Mouse (Mus musculus): ENCODE data around the gene Tnk2. TPM values are rescaled to one million over a fixed set of nuclear protein-coding genes. Genes with fewer than 3 reads are reported as not detected.
"Not testable (repeated sequence)": the region's sequence is repeated elsewhere in the genome, so short reads cannot be mapped to it uniquely, and the experiment has no call there.

The Tnk2 gene
- total RNA-seq, 2 experiments from 2014 or later: 84.7 to 99.6 TPM

GRCm38 (mm10) chr16:32634183-32634582 lies 9.5 kb upstream of the Tnk2 start:
- no peak for DNase-seq
- intact Hi-C loops (cut with DNase I): no loop called here

- intact Hi-C loops (cut with DNase I): loop anchor here (5.0 kb wide), 1 partner anchor 52 kb away; no protein-coding TSS in a partner anchor
- DNase-seq: peak; percentile 52
These were observed 8.4 kb upstream of the Tnk2 start for GRCm38 (mm10) chr16:32635314-32635713.

DNA sequence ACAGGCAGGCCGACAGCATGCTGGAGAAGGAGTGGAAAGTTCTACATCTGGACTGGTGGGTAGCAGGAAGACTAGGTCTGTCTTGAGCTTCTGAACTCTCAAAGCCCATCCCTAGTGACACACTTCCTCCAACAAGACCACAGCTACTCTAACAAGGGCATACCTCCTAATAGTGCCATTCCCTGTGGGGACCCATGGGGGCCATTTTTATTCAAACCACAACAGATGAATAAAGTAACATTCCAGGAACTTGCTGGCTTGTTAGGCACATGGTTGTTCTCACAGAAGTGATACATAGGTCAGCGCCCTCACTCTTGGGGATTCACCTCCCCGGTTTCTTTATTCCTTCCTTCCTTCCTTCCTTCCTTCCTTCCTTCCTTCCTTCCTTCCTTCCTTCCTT lies 7.3 kb upstream of the Tnk2 start:
- intact Hi-C loops (cut with DNase I): loop anchor here (5.0 kb wide), 1 partner anchor 51 kb away; no protein-coding TSS in a partner anchor
- no peak for DNase-seq

DNA sequence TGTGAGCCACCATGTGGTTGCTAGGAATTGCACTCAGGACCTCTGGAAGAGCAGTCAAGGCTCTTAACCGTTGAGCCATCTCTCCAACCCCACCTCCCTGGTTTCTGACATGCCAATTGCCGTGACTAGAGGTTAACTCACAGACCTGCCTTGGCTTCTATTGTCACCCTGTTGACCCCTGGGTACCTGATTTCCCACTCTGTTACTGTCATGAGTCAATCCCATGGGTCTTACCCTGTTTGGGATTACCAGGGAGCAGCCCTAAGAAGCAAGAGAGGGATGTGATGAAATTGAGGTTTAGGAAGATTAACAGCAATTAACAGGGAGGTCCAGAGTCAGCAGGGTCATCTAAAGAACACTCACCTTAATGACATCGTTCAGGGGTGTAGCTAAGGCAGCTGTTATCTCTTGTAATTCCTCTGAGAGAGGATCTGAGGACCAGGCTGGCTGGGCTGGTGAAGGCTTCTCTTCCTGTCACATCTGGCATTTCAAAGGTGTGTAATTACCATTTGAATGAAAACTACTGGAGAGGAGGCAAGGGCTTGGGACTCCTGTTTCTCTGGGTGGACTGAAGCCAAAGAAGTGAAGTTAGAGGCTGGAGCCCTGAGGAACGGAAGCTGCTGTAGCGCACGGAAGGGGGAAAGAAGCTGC lies 6.7 kb upstream of the Tnk2 start:
- DNase-seq: no peak
- intact Hi-C loops (cut with DNase I): loop anchor here (5.0 kb wide), 1 partner anchor 50 kb away; no protein-coding TSS in a partner anchor

- intact Hi-C loops (cut with DNase I): loop anchor here (5.0 kb wide), 1 partner anchor 49 kb away; no protein-coding TSS in a partner anchor
- peak; percentile 92 for DNase-seq
These were observed 5.2 kb upstream of the Tnk2 start for GRCm38 (mm10) chr16:32638476-32638875.

DNA sequence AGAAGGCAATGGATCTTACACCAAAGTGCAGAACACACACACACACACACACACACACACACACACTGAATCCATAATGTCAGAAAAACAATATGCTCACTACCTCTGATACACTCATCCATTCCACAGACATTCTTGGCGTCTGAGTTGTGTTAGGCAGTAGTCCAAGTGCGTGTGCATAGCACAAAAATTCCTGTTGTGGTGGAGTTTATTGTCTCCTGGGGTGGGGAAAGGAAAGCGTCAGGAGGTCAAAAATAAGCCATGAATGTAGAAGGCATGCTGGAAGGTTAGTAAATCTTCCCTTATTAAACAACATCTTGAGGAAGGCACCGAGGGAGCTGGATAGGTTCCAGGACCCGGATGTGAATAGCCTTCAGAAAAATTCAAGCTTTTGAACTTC lies 3.6 kb upstream of the Tnk2 start:
- no peak for DNase-seq
- intact Hi-C loops (cut with DNase I): no loop called here

- DNase-seq; intact Hi-C loops (cut with DNase I): not testable (repeated sequence)
These were observed 3.0 kb upstream of the Tnk2 start for GRCm38 (mm10) chr16:32640683-32641082.

DNA sequence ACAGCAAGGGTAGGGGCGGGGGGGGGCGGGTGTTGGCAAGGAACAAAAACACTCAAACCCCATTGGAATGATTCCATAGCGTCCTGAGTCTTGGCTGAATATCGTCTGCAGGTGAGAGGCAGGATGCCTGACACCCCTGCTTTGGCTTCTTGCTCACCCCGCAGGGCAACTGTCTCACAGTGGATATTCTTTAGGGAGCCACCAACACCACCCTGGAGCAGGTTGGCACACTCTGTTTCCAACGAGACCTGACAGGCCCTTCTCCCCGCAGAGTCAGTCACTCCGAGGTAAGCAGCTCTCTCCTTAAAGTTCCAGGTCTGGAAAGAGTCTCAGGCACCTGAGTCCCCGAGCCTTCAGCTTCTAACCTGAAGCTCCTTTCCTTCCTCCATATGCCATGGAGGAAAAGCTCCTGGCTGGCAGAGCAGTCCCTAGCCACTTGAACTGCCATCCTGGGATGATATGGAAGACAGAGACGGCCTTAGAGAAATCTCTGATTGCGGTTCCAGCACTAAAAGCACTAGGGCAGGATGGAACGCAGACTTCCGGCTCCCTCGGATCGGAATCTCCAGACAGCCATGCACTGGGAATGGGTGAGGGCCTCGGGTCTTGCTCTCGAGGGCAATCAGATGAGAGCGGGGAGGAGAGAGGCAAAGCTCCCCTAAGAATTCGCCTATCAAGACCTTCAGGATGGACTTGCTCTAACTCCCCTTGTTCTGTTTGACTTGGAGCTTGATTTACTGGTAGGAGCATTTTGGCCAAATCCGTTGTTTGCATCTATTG lies 2.0 kb upstream of the Tnk2 start:
- DNase-seq: no peak
- intact Hi-C loops (cut with DNase I): no loop called here

DNA sequence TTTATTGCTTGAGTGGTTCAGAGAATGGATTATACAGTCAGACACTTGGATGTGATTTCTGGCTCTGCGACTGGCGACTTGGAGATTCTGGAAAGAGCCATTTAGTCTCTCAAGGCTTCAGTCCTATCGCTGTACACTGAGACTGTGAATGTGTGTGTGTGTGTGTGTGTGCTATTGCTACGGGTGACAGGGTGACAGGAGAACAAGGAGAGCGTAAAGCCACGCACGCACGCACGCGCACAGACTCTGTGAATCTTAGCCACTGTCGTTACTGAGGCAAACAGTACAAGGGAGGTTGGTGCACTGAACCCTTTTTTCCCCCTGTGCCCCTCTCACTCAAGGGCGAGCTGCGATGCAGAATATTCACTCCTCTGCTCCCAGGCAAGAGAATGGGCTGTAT lies 1.4 kb upstream of the Tnk2 start:
- DNase-seq: no peak
- intact Hi-C loops (cut with DNase I): no loop called here

- DNase-seq: no peak
- intact Hi-C loops (cut with DNase I): no loop called here
These were observed 561 bp downstream of the Tnk2 start for GRCm38 (mm10) chr16:32644069-32644800.

GRCm38 (mm10) chr16:32644801-32645170 lies 1.1 kb downstream of the Tnk2 start:
- intact Hi-C loops (cut with DNase I): no loop called here
- DNase-seq: no peak

GRCm38 (mm10) chr16:32645361-32645914 lies 1.8 kb downstream of the Tnk2 start:
- intact Hi-C loops (cut with DNase I): no loop called here
- peak; percentile 95 for DNase-seq

DNA sequence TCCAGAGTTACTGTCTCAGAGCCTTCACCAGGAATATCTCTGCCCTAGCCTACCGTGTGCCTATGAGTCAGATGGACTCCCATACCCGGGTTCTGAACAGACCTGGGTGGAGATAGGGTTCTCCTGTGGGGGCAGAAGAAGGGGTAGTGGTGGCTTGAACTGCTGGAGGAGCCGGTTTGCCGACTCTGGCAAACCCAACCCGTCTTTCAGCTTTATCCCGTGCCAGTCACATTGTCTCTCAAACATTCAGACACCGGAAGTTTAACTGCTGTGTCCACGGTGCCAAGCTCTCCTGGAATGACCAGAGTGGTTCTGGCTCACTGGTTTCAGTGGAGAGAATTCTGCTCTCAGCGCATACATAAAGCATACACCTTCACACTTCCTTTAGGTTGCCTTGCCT lies 2.3 kb downstream of the Tnk2 start:
- DNase-seq: no peak
- intact Hi-C loops (cut with DNase I): no loop called here

GRCm38 (mm10) chr16:32647712-32648111 lies 4.0 kb downstream of the Tnk2 start:
- intact Hi-C loops (cut with DNase I): no loop called here

GRCm38 (mm10) chr16:32650461-32650860 lies 6.8 kb downstream of the Tnk2 start:
- no peak for DNase-seq
- intact Hi-C loops (cut with DNase I): no loop called here

More at GRCm38 (mm10) chr16:32647712-32648111, 4.0 kb downstream of the Tnk2 start:
- DNase-seq: no peak

- intact Hi-C loops (cut with DNase I): no loop called here
- DNase-seq: no peak
These were observed 7.4 kb downstream of the Tnk2 start for GRCm38 (mm10) chr16:32650974-32651618.

GRCm38 (mm10) chr16:32654071-32654733 lies 10.5 kb downstream of the Tnk2 start:
- intact Hi-C loops (cut with DNase I): no loop called here
- no peak for DNase-seq

DNA sequence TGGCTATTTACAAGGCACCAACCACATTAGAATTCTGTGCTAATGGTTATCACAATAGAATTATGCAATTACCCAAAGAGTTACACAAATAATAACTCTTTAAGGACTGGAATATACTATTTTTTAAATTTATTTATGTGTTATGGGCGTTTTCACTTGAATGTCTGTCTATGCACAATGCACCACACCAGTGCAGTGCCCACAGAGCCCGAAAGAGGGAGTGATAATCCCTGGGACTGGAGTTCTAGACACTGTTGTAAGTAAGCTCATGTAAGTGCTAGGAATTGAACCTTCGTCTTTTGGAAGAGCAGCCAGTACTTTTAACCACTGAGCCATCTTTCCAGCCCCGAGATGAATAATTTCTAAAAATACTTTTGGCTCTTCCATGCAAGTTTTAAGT lies 11.9 kb downstream of the Tnk2 start:
- intact Hi-C loops (cut with DNase I): no loop called here
- no peak for DNase-seq

- intact Hi-C loops (cut with DNase I): no loop called here
- no peak for DNase-seq
These were observed 12.6 kb downstream of the Tnk2 start for GRCm38 (mm10) chr16:32656321-32656720.

DNA sequence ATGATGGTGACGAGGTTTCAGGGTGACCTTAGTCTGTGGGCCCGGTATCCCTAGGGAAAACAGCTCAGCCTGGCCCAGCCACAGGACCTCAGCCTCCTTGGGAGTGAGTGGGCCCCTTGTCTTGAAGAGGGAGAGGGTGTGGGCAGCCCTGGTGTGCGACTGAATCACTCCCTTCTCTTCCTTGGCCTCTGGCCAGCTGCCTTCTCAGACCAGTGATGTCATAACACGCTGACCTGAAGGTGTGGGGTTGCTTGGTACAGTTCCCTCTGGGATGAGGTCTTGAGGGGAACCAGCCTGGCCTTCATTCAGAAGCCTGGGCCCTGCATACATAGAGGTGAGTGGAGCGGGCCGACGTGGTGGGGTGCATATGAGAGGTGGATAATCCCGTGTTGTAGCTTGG lies 13.1 kb downstream of the Tnk2 start:
- DNase-seq: no peak
- intact Hi-C loops (cut with DNase I): no loop called here

Data from left cerebral cortex, postnatal 4 days (tissue).